Mouse (Mus musculus) heart, adult 18-20 months (tissue): Measurements from ENCODE around the gene Rexo2. TPM values are rescaled to one million over a fixed set of nuclear protein-coding genes. Genes with fewer than 3 reads are reported as not detected.

Source experiments
- microRNA-seq, 2 experiments: library from miRNA; unstranded; fragments of <30 nt; microRNA quantifications; one replicate each; pipeline ENCODE4 v1.2.0; 2022
- total RNA-seq, 2 experiments: library from RNA; stranded (reverse); gene quantifications; 2 replicates each; pipeline ENCODE4 v1.2.3; 2021

Rexo2 gene
- total RNA-seq, 2 experiments from 2014 or later = 65.7 to 71.4 TPM

Small RNA genes lying within 50 kb of the gene (microRNA-seq; reads per million reads assigned to microRNA genes)
- 0 reads per million in 2 experiments for gene Gm23653

Other genes starting within 250 kb of the Rexo2 start
- gene Nxpe2, start 127.2 kb downstream of the Rexo2 start, total RNA-seq = 1 to 10 TPM in 1 of 2 experiments, under 1 TPM in 1; 0.74 to 1.7 TPM
- gene Rbm7, start 14.7 kb upstream of the Rexo2 start, total RNA-seq = 10 to 100 TPM; 21.1 to 21.8 TPM
- gene Gm5617, start 14.8 kb upstream of the Rexo2 start, total RNA-seq = 10 to 100 TPM; 38.2 to 42.3 TPM
- gene Nnmt, start 124.5 kb upstream of the Rexo2 start, total RNA-seq = 1 to 10 TPM; 4.1 to 6.2 TPM